Mouse (Mus musculus) kidney, postnatal 25 days (tissue): Measurements from ENCODE around the gene Mars.
A peak's percentile ranks its signal among the peaks of the same experiment; 100 is the strongest.

ENCODE experiments used
- DNase-seq, 2 experiments: peaks; one replicate each; pipeline ENCODE4 v3.0.0; 2021; ENCODE audit warnings: mixed read lengths in 2 of 2

Mars gene

GRCm38 (mm10) chr10:127311476-127312355 lies at the start of gene Mars:
Gene Mars, minus strand, starts transcription at chr10:127311786.
- peak; percentile 95 to 97 for DNase-seq

GRCm38 (mm10) chr10:127360714-127361113 lies 49.1 kb upstream of the Mars start:
- DNase-seq: no peak

DNA sequence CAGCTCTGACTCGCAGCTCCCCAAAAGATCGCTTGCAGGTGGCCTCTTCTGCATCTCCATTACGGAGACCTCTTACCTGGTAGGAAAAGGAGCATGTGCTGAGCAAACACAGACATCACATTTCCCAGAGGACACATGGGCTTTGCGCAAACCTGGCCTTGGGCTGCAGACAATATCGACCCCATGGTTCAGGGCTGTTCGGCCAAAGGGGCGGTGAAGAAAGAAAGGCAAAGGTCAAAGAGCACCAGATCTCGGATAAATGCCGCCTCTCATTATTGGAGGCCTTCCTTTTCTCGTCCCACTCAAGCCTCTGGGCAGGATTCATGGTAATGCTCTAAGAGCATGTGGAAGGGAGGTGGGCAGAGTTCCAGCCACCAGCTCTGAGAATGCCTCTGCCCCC lies 43.8 kb upstream of the Mars start:
- DNase-seq: no peak

- DNase-seq: peak in 1 of 2 experiments; percentile 23
Observed at GRCm38 (mm10) chr10:127353909-127354895, 42.6 kb upstream of the Mars start, which contains the start of gene Inhbe. Gene Inhbe, minus strand, starts transcription at chr10:127354411.

DNA sequence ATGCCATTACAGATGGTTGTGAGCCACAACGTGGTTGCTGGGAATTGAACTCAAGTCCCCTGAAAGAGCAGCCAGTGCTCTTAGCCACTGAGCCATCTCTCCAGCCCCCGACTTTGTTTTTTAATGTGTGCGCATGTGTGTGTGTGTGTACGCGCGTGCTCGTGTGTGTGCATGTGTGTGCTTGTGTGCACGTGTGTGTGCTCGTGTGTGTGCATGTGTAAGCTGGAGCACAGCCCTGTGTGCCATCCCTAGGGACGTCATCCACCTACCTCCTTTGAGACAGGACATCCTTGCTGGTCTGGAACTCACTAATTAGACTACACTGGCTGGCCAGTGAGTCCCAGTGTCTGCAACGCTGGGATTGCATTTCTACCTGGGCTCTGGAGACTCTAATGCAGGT lies 41.2 kb upstream of the Mars start:
- DNase-seq: no peak

DNA sequence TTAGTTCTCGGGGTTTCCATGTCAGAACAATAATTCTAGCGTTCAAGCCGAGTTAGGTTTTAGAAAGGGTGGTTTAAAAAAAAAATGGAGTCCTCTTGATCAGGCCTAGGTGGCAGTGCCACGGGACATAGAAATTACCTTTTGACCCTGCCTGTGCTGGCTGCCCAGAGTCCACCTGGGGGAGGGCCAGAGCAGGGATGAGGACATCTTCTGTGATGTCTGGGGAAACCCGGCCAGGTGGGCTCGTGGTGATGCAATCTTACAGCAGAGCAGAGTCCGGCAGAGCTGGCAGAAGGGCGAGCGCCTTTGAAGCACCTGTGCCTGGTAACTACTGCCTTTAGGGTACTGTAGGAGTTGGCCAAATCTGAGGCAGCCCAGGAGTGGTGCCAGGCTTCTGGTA lies 40.6 kb upstream of the Mars start:
- peak; percentile 32 to 83 for DNase-seq

- DNase-seq: no peak
Observed at GRCm38 (mm10) chr10:127351719-127352118, 40.1 kb upstream of the Mars start.

- peak in 1 of 2 experiments; percentile 55 for DNase-seq
Observed at GRCm38 (mm10) chr10:127351285-127351595, 39.7 kb upstream of the Mars start.

GRCm38 (mm10) chr10:127350594-127351284 lies 39.2 kb upstream of the Mars start:
- peak; percentile 83 for DNase-seq

GRCm38 (mm10) chr10:127349810-127350209 lies 38.2 kb upstream of the Mars start:
- DNase-seq: no peak

DNA sequence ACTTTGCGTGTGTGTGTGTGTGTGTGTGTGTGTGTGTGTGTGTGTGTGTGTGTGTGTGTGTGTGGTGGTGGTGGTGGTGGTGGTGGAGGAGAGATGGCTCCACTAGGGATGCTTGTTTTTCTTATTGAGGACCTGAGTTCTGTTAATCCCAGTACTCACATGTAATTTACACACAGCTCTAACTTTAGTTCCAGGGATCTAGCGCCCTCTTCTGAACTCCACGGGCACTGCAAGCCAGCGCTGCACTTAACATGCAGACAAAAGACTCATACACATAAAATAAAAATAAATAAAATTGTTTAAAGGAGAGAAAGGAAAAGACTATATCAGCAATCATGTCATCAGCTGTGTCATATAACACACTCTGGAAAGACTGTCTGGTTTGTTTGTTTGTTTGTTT lies 37.4 kb upstream of the Mars start:
- no peak for DNase-seq

- DNase-seq: no peak
Observed at GRCm38 (mm10) chr10:127346173-127346572, 34.6 kb upstream of the Mars start.

- DNase-seq: no peak
Observed at GRCm38 (mm10) chr10:127343029-127343428, 31.4 kb upstream of the Mars start.

- peak; percentile 84 to 87 for DNase-seq
Observed at GRCm38 (mm10) chr10:127341891-127342639, 30.5 kb upstream of the Mars start, which contains the start of gene Gli1. Gene Gli1, minus strand, starts transcription at chr10:127341974.

DNA sequence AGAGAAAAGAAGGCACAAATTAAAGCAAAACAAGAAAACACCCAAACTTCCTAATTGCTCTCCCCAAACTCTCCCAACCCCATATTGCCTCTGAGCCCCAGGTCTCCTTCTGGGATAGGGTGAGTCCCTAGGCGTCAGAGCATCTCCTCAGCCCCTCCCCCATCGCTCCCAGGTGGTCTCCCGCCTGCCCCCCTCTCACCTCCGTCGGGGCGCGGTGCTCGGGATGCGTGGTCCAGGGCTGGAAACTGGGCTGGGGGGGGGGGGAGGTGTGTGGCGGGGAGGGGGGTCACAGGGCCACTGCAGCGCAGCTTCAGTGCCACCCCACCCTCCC lies 29.7 kb upstream of the Mars start:
- no peak for DNase-seq

- DNase-seq: no peak
Observed at GRCm38 (mm10) chr10:127340577-127341359, 29.2 kb upstream of the Mars start.

GRCm38 (mm10) chr10:127339683-127340576 lies 28.3 kb upstream of the Mars start:
- DNase-seq: peak; percentile 57 to 70

- peak; percentile 87 to 94 for DNase-seq
Observed at GRCm38 (mm10) chr10:127338930-127339682, 27.5 kb upstream of the Mars start.

- no peak for DNase-seq
Observed at GRCm38 (mm10) chr10:127337536-127338099, 26.0 kb upstream of the Mars start.
